Mouse (Mus musculus) thymus, postnatal 4 days (tissue): ENCODE measurements around the gene Syt14.

ENCODE experiments used
- DNase-seq: peaks from one replicate; pipeline ENCODE4 v3.0.0; 2021

The Syt14 gene

GRCm38 (mm10) chr1:193035371-193036238 lies at the start of gene Syt14:
Syt14 (minus strand) TSS chr1:193035775.
- DNase-seq, result peak; percentile 88

DNA sequence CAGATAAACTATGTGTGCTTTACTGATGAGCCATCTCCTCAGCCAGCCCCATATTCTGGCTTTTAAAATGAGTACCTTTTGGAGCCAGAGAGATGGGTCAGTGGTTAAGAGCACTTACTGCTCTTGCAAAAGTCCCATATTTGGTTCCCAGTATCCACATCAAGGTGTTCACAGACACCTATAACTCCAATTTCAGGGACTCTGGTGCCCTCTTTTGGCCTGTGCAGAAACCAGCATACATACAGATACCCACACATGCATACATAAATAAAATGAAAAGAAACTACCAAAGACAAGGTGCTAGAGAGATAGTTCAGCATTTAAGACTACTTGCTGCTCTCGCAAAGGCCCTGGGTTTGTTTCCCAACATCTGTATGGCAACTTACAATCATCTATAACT lies 48.4 kb upstream of the Syt14 start:
- no peak for DNase-seq

DNA sequence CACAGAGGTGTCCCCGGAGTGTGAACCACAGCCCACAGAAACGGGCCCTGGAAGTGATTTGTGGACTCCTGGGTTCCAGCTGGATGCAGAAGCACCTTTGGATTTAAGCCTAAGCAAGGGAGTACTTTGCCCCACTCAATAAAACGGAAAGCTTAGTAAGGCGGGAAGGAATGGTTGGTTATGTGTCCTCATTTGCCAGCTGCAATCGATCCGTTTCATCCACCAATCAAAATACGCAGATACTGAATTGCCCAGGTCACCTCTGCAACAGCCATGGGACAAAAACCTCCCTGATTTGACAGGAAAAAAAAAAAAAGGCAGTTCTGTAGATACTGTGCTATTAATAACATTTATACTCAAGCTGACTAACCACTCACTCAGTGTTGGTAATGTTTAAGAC lies 47.5 kb upstream of the Syt14 start:
- no peak for DNase-seq

DNA sequence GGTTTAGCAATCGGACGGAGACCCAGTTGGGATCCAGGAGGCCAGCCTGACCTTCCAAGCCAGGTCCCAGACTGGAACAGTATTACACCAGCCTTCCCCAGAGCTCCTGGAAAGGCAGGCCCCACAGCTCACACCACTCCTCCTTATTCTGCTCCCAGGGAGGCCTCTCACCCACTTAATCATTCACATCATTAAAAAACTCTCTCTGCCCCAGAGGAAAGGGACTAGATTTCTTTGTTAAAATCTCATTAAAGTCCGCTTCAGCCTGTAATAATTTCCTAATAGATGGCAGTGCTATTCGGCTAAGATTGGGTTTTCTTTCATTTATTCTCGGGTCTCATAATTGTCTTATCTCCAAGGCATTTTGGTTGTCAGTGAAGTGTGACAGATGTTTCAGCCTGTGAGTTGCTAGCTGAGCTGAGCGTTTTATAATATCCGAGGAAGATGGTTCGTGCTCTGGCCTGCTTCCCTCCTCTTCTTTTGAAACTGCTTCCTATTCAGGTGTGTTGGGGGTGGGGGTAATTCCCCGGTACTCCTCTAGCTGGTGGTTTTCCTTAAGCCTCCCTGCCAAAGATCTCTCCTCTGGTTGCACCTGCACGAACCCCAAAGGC lies 46.8 kb upstream of the Syt14 start:
- no peak for DNase-seq

- no peak for DNase-seq
These were observed 27.0 kb upstream of the Syt14 start for GRCm38 (mm10) chr1:193062618-193063017.

- DNase-seq, result no peak
These were observed 24.6 kb upstream of the Syt14 start for GRCm38 (mm10) chr1:193060167-193060566.

DNA sequence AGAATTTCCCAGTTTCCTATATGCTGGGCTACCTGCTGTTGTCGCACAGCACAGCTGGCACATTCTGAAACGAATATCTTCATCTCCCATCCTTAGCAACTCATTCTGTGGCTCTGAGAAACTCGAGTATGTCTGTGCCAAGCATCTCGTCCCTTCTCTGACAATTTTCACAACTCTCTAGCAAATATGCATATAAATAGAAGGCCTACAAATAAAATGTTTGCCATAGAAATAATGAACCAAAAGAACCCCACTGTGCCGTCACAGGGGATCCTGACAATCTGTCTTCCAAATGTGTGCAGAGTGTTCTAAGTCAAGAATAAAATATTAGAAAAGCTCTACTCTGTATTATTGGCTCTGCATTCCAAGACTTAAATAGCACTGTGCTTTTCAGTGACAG lies 24.0 kb upstream of the Syt14 start:
- DNase-seq, result no peak

DNA sequence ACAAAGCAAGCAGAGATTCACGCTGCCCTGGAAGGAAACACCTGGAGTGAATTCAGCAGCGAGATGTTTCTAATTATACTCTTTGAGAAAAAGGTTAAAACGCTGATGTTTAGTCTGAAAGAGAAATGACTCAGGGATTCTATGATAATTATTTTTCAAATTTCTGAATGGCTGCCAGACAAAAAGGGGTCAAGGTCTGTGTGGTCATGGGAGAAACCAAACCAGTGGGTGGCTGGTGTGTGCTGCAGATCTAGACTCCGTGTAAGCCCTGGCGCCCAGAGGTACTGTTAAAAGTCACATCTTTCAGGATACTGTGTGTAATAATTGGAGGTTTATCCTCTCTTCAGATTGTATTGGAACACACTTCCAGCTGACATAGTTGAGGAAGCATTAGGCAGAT lies 18.8 kb upstream of the Syt14 start:
- no peak for DNase-seq

DNA sequence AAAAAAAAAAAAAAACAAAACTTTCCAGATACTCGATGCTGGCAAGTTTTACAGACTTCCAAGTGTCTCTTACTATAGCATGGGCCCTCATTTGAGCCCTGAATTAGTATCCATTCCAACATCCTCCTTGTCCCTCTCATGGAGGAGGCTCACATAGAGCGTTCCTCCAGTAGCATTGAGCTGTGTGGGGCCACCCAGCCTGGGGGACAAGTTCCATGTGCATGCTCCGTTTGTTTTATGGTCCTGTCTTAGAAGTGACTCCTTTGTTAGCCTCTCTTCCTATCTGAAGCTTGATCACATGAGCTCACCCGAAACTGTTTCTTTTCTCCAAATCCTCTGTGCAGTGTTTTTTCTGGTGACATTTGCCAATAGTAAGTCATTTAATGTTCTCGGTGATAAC lies 17.5 kb upstream of the Syt14 start:
- no peak for DNase-seq

DNA sequence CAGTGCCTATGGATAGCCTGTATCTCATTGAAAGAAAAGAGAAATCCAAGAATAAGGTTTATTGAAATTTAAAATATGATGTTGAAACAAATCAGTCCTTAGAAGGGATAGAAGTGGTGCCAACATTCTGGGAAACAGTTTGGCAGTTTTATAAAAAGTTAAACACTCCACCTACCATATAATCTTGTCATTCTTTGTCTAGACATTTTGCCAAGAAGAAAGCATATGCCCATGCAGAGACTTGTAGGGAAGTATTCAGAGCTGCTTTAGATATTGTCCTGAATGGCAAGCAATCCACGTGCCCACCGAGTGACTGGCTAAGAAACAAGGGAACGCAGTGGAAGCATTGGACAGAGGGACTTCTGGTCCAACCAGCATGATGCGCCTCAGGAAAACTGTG lies 12.0 kb upstream of the Syt14 start:
- no peak for DNase-seq

DNA sequence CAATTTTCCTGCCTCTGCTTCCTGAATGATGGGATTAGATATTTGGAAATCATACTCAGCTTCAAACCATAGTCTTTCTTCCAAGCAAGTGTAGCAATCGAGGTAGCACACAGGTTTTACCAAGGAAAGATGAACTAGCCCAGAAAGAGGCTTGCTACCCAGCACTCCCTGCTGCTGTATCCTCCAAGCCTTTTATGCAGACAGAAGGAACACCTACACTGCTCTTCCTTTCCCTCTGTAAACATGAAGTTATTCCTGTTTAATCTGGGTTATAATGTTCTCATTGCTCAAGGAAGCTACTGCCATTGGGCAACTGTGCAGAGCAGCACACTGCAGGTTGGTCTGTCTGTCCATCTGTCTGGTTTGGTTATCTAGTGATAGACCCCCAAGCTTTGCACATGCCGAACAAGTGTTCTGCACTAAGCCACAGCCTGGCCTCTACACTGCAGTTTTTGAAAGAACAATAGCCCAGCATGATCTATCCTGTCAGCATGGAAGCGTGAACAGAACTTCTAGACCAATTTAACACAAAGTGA lies 7.3 kb upstream of the Syt14 start:
- no peak for DNase-seq

GRCm38 (mm10) chr1:193034951-193035370 lies 614 bp downstream of the Syt14 start:
- DNase-seq, result peak; percentile 25

DNA sequence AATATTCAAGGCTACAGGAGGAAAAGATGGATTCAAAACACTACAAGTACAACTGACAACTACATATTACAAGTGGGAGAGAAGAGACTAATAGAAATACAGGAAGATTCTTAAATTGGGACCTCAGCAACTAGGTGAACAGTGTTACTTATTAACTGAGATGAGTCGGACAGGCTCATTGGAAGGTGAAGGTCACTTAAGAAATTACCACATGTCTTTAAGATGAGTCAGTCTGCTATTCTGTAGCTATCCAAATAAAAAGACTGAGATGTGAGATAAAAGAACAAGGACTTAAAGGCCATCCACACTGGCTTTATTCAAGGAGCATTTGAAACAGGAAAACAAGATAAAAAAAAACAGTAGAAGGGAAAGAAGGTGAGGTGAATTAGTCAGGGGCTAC lies 11.3 kb downstream of the Syt14 start:
- DNase-seq, result no peak

DNA sequence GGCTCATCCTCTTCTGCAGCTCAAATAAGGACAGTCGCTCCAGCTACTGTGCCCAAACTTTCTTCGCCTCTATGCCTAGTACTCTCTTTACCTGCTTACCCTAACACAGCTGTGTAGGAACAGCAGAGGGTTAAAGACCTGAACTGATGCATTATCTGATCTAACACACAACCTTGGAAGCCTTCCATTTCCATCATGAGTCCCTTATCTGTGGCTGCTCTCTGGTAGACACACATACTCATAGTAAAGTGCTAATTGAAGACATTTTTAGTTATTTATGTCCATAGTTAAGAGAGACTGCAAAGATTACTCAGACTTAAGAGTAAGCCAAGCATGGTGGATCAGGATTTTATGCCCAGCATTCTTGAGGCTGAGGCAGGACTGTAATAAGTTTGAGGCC lies 23.2 kb downstream of the Syt14 start:
- no peak for DNase-seq

DNA sequence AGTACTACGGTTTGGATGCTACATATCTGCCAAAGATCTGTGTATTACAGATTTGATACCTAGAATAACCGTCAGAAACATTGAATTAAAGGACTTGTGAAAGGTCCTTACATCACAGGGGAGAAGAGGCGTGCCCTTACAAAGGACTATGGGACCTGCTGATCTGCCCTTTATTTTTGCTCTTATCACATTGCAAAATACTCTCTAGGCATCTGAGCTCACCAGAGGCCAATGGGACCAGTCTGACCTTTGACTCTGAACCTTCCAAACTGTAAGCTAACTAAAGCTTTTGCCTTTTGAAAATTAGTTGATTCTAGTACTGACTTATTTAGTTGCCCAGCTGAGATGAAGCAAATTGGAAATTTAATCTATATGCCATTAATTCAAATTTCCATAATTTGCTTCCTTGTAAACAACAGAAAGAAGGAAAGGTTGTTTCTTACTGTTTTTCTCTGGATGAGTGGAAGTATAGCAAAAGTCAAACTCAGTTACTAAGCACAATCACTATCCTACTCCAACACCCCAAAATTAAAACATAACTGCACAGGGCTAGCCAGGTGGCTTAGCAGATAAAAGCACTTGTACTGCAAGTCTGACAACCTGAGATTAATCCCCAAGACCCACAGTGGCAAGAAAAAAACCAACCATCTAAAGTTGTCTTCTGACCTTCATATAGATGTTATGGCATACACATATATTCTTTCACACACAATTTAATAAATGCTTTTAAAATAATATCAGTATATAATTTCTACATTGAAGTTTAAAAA lies 24.4 kb downstream of the Syt14 start:
- DNase-seq, result no peak

DNA sequence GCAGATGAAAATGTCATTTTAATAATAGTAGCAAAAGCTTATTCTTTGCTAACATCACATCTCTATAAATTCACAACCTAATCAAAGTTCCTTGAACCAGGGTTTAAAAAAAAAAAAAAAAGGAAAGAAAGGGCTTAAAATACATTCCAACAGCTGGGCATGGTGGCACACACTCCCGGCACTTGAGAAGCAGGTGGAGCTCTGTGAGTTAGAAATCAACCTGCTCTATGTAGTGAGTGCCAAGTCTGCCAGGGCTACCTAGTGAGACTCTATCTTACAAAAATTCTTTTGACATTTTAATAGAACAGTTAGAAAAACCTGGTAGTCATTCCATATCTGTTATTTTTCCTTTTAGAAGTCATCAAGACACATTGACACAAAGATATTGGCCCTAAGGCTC lies 31.0 kb downstream of the Syt14 start:
- no peak for DNase-seq

- DNase-seq, result no peak
These were observed 31.6 kb downstream of the Syt14 start for GRCm38 (mm10) chr1:193003953-193004352.

- DNase-seq, result no peak
These were observed 33.3 kb downstream of the Syt14 start for GRCm38 (mm10) chr1:193002307-193002706.

GRCm38 (mm10) chr1:193001587-193001986 lies 34.0 kb downstream of the Syt14 start:
- DNase-seq, result no peak

- no peak for DNase-seq
These were observed 34.7 kb downstream of the Syt14 start for GRCm38 (mm10) chr1:193000908-193001307.

- DNase-seq, result no peak
These were observed 41.2 kb downstream of the Syt14 start for GRCm38 (mm10) chr1:192994179-192994873.

- DNase-seq, result no peak
These were observed 42.1 kb downstream of the Syt14 start for GRCm38 (mm10) chr1:192993491-192993890.

- DNase-seq, result no peak
These were observed 48.4 kb downstream of the Syt14 start for GRCm38 (mm10) chr1:192987203-192987602.
